8 mouse cellular contexts compared by ENCODE assay signal in the genomic region with DNA sequence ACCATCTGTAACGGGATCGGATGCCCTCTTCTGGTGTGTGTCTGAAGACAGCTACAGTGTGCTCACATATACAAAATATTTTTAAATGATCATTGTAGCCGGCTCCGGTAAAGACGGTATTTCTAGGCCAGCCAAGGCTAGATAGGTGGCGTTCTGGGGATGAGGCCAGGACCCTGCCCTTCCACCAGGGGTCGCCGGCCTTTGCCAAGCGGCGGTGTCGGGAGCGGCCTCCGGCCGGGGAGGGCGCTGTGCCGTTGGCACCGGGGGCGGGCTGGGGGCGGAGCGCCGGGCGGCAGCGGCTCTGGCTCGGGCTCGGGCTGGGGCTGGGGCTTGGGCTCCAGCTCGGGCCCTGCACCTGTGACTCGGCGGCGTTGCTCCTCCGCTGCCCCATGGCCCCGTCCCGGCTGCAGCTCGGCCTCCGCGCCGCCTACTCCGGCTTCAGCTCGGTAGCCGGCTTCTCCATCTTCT. TPM values are rescaled to one million over a fixed set of nuclear protein-coding genes. Genes with fewer than 3 reads are reported as not detected.
A peak's percentile ranks its signal among the peaks of the same experiment; 100 is the strongest.
DNase-seq lines count a peak whose midpoint lies in the region; ATAC-seq and TF ChIP-seq lines count a peak whose summit lies in the region.

No protein-coding gene starts in this region.

- H3K27ac ChIP-seq in forebrain, embryonic 14.5 days (ENCODE audit: low read depth, low read length): 0 out of 2 replicates have a peak overlapping the region, but pooled peaks have one; percentile 27
- H3K27ac ChIP-seq in layer of hippocampus, adult 2 months: peak overlapping the region; percentile 99
- no peak overlapping the region for H3K27ac ChIP-seq in lung, embryonic 14.5 days (ENCODE audit: low read depth)

- H3K36me3 ChIP-seq in forebrain, embryonic 14.5 days (ENCODE audit: control insufficient read depth, insufficient read depth, low read length): no peaks in the 10 kb centered on the region
- H3K36me3 ChIP-seq in lung, embryonic 14.5 days (ENCODE audit: insufficient read depth): no peaks in the 10 kb centered on the region

- peak; percentile 84 for TF ChIP-seq CTCF in layer of hippocampus, adult 2 months (conservative IDR thresholded peaks at IDR 0.05)
- peak; percentile 85 for TF ChIP-seq CTCF in lung, embryonic 14.5 days (IDR thresholded peaks at IDR 0.05; ENCODE audit: low read depth)

- intact Hi-C loops in heart, postnatal 36 days (cut with DNase I): loop anchor here (1.0 to 5.0 kb wide), 3 partner anchors 66 to 1087 kb away; a partner anchor contains a TSS

- peak; percentile 63 for ATAC-seq in cerebellum, adult (ENCODE audit: insufficient number of reproducible peaks, low FRiP score, low TSS enrichment)
- peak; percentile 88 for ATAC-seq in forebrain, embryonic 14.5 days
- peak; percentile 69 for ATAC-seq in lung, embryonic 14.5 days (ENCODE audit: insufficient read depth)
- peak; percentile 72 for ATAC-seq in neutrophil, adult 5-6 weeks (ENCODE audit: extremely low read depth, insufficient number of reproducible peaks, low FRiP score, poor library complexity, severe bottlenecking)

- H3K4me1 ChIP-seq in forebrain, embryonic 14.5 days (ENCODE audit: control insufficient read depth, insufficient read depth, low read length): peaks cover 7% of the 10 kb centered on the region; the same call in 1 of the 2 replicates
- peaks cover 6% of the 10 kb centered on the region for H3K4me1 ChIP-seq in lung, embryonic 14.5 days (ENCODE audit: insufficient read depth)

- peak; percentile 81 for DNase-seq in ES-CJ7 (ENCODE audit: low read depth, low spot score)
- DNase-seq in forebrain, embryonic 14.5 days (ENCODE audit: low spot score): peak; percentile 83
- DNase-seq in heart, postnatal 36 days: peak; percentile 90
- DNase-seq in layer of hippocampus, adult 2 months (ENCODE audit: low spot score in 2 of 2): peak; percentile 81 to 89
- peak; percentile 88 for DNase-seq in lung, embryonic 14.5 days
- DNase-seq in thymus, adult 18-20 months: peak; percentile 80 to 84

- no peaks in the 10 kb centered on the region for H3K9me3 ChIP-seq in forebrain, embryonic 14.5 days (replicated peaks; ENCODE audit: control insufficient read depth, low read length)
- no peaks in the 10 kb centered on the region for H3K9me3 ChIP-seq in lung, embryonic 14.5 days (ENCODE audit: low read depth, low read length)

- peak overlapping the region; percentile 89 for H3K9ac ChIP-seq in forebrain, embryonic 14.5 days (ENCODE audit: low read length)
- H3K9ac ChIP-seq in lung, embryonic 14.5 days: peak overlapping the region; percentile 74

- H3K4me2 ChIP-seq in forebrain, embryonic 14.5 days (ENCODE audit: low read length): peak overlapping the region; percentile 75
- H3K4me2 ChIP-seq in lung, embryonic 14.5 days: peak overlapping the region; percentile 82

- peak overlapping the region; percentile 71 for H3K4me3 ChIP-seq in forebrain, embryonic 14.5 days (ENCODE audit: low read depth, low read length)
- H3K4me3 ChIP-seq in layer of hippocampus, adult 2 months: peak overlapping the region; percentile 96
- peak overlapping the region; percentile 65 for H3K4me3 ChIP-seq in lung, embryonic 14.5 days (ENCODE audit: low read depth, low read length)

- WGBS in forebrain, embryonic 14.5 days: 3% methylated on average over 34 of the region's 39 CpGs
- 3% methylated on average over 39 of the region's 39 CpGs for WGBS in lung, embryonic 14.5 days

- no peaks in the 10 kb centered on the region for H3K27me3 ChIP-seq in forebrain, embryonic 14.5 days (replicated peaks; ENCODE audit: control insufficient read depth, insufficient read depth, low read length)
- H3K27me3 ChIP-seq in lung, embryonic 14.5 days (ENCODE audit: insufficient read depth, low read length): 0 out of 2 replicates have a peak, but pooled peaks cover 3% of the 10 kb centered on the region

RNA-seq across cellular contexts. Expression of a gene that starts 5.8 kb away (rescaled TPM):
- 65.4 and 69.1 TPM in 2 replicates for polyA plus RNA-seq in forebrain, embryonic 14.5 days (2014; fragmentation: Nextera tagmentation; extraction: Ambion mirVana)
- 10 to 100 TPM; 73.3 to 84.1 TPM for total RNA-seq in heart, postnatal 36 days (2021)
- total RNA-seq in layer of hippocampus, adult 2 months (2021): 100 to 1,000 TPM; 133 to 135 TPM
- 25.3 and 32.7 TPM in 2 replicates for polyA plus RNA-seq in lung, embryonic 14.5 days (2014; fragmentation: Nextera tagmentation; extraction: Ambion mirVana)
- total RNA-seq in neutrophil, adult 5-6 weeks (2017): 20.8 and 23.7 TPM in 2 replicates

RNA-seq across cellular contexts. Expression of a gene that starts 16.4 kb away (rescaled TPM):
- 4.9 and 6.4 TPM in 2 replicates for polyA plus RNA-seq in forebrain, embryonic 14.5 days (2014; fragmentation: Nextera tagmentation; extraction: Ambion mirVana)
- 10 to 100 TPM; 25.4 to 27.4 TPM for total RNA-seq in heart, postnatal 36 days (2021)
- 10 to 100 TPM; 45.5 to 46.8 TPM for total RNA-seq in layer of hippocampus, adult 2 months (2021)
- 14.3 and 17.5 TPM in 2 replicates for polyA plus RNA-seq in lung, embryonic 14.5 days (2014; fragmentation: Nextera tagmentation; extraction: Ambion mirVana)
- total RNA-seq in neutrophil, adult 5-6 weeks (2017): 2.6 and 4.3 TPM in 2 replicates

RNA-seq across cellular contexts. Expression of a gene that starts 53.0 kb away (rescaled TPM):
- 0.11 and 0.14 TPM in 2 replicates for polyA plus RNA-seq in forebrain, embryonic 14.5 days (2014; fragmentation: Nextera tagmentation; extraction: Ambion mirVana)
- total RNA-seq in heart, postnatal 36 days (2021): 1 to 10 TPM; 1.3 to 2.2 TPM
- total RNA-seq in layer of hippocampus, adult 2 months (2021): under 1 TPM; 0.59 to 0.96 TPM
- polyA plus RNA-seq in lung, embryonic 14.5 days (2014; fragmentation: Nextera tagmentation; extraction: Ambion mirVana): 0.20 TPM in 1 of 2 replicates, not detected in the other
- total RNA-seq in neutrophil, adult 5-6 weeks (2017): 2.9 and 3.7 TPM in 2 replicates
